Mouse (Mus musculus): Measurements from ENCODE around the gene Ctsg. TPM values are rescaled to one million over a fixed set of nuclear protein-coding genes. Genes with fewer than 3 reads are reported as not detected.
"Not testable (repeated sequence)": the region's sequence is repeated elsewhere in the genome, so short reads cannot be mapped to it uniquely, and the experiment has no call there.

The Ctsg gene
- polyA plus RNA-seq, 1 experiment from 2014 or later = 41.3 TPM

GRCm38 (mm10) chr14:56086711-56087110, 15.7 kb downstream of the Ctsg start:
- Histone ChIP-seq H3K9ac (replicated peaks) (no peak overlapping the region), H3K27ac (ENCODE audit: low read depth) (no peak overlapping the region), H3K4me1 (ENCODE audit: insufficient read depth) (no peaks in the 10 kb centered on the region), H3K27me3 (ENCODE audit: insufficient read depth, low read length) (no peaks in the 10 kb centered on the region), H3K36me3 (replicated peaks; ENCODE audit: insufficient read depth, low read length) (no peaks in the 10 kb centered on the region), H3K4me2 (ENCODE audit: low read depth, low read length) (no peak overlapping the region), H3K9me3 (ENCODE audit: low read length) (no peaks in the 10 kb centered on the region), H3K4me3 (ENCODE audit: low read depth, low read length) (no peak overlapping the region)
- WGBS (ENCODE audit: insufficient replicate concordance) = 48% methylated on average over 3 of the region's 3 CpGs
- no peak for DNase-seq
- TF ChIP-seq CTCF (IDR thresholded peaks at IDR 0.05; ENCODE audit: low read depth) (no peak), EP300 (IDR thresholded peaks at IDR 0.05; ENCODE audit: low read depth) (no peak)
- ATAC-seq = no peak

DNA sequence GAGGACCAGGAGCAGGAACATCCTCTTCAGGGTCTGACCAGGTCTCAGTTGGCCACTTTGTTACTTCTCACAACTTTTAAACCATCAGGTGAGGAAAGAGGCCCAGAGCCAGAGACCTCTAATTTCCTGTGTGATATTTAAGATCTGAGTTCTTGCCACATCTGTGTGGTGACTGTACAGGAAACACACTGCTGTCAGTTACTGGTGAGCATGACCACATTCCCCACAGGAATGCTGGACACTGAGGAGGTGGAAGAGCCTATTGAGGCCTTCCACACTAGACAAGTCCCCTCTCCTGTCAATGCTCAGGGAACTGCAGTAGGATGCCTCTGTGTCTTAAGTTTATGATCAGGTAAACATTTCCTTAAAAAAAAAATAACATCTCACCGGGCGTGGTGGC, 17.2 kb downstream of the Ctsg start, which contains the start of gene Mcpt8:
TSS of gene Mcpt8 (minus strand) at position 107 of the 400 bp plus-strand sequence.
- no peak for TF ChIP-seq CTCF (IDR thresholded peaks at IDR 0.05; ENCODE audit: low read depth)
- no peak for TF ChIP-seq EP300 (IDR thresholded peaks at IDR 0.05; ENCODE audit: low read depth)
- Histone ChIP-seq H3K4me1 (ENCODE audit: insufficient read depth) (no peaks in the 10 kb centered on the region), H3K9ac (replicated peaks) (no peak within 1 kb of the TSS), H3K27me3 (ENCODE audit: insufficient read depth, low read length) (no peaks in the 10 kb centered on the region), H3K36me3 (replicated peaks; ENCODE audit: insufficient read depth, low read length) (no peaks in the 10 kb centered on the region), H3K9me3 (ENCODE audit: low read length) (no peaks in the 10 kb centered on the region), H3K27ac (ENCODE audit: low read depth) (no peak within 1 kb of the TSS), H3K4me2 (ENCODE audit: low read depth, low read length) (no peak within 1 kb of the TSS), H3K4me3 (ENCODE audit: low read depth, low read length) (no peak within 1 kb of the TSS)
- ATAC-seq (no peak), DNase-seq (no peak)
- 87% methylated on average over 2 of the region's 2 CpGs for WGBS (ENCODE audit: insufficient replicate concordance)

DNA sequence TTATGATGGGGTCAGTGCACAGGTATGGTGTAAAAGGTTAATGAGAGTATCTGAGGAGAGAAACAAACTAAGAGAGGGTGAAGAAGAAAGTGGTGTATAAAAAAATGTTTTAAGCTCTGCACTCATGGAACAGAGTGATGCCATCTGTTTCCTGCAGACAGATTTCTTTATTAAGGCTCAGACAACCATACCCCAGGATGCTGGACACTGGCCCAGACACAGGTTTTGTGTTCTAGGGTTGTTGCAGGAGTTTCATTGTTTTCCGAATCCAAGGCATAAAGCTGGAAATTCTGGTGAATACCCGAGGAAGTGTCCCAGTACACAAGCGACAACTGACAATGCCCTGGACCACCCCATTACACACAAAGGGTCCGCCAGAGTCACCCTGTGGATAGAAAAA, 20.4 kb downstream of the Ctsg start:
- no peaks in the 10 kb centered on the region for H3K27me3 ChIP-seq (ENCODE audit: insufficient read depth, low read length)
- H3K36me3 ChIP-seq (replicated peaks; ENCODE audit: insufficient read depth, low read length) = no peaks in the 10 kb centered on the region
- no peak overlapping the region for H3K27ac ChIP-seq (ENCODE audit: low read depth)
- no peaks in the 10 kb centered on the region for H3K9me3 ChIP-seq (ENCODE audit: low read length)
- 72% methylated on average over 4 of the region's 4 CpGs for WGBS (ENCODE audit: insufficient replicate concordance)
- no peak for DNase-seq
- H3K9ac ChIP-seq (replicated peaks) = no peak overlapping the region
- ATAC-seq = no peak
- H3K4me3 ChIP-seq (ENCODE audit: low read depth, low read length) = no peak overlapping the region
- H3K4me1 ChIP-seq (ENCODE audit: insufficient read depth) = no peaks in the 10 kb centered on the region
- no peak for TF ChIP-seq CTCF (IDR thresholded peaks at IDR 0.05; ENCODE audit: low read depth)
- no peak for TF ChIP-seq EP300 (IDR thresholded peaks at IDR 0.05; ENCODE audit: low read depth)
- no peak overlapping the region for H3K4me2 ChIP-seq (ENCODE audit: low read depth, low read length)

GRCm38 (mm10) chr14:56062213-56062612, 40.2 kb downstream of the Ctsg start, which contains the start of gene Mcpt4:
Gene Mcpt4, minus strand, starts transcription at chr14:56062313.
- ATAC-seq; H3K4me1 ChIP-seq (ENCODE audit: insufficient read depth); H3K27me3 ChIP-seq (ENCODE audit: insufficient read depth, low read length); H3K36me3 ChIP-seq (replicated peaks; ENCODE audit: insufficient read depth, low read length); H3K9ac ChIP-seq (replicated peaks); DNase-seq; H3K4me2 ChIP-seq (ENCODE audit: low read depth, low read length); H3K9me3 ChIP-seq (ENCODE audit: low read length); H3K4me3 ChIP-seq (ENCODE audit: low read depth, low read length); H3K27ac ChIP-seq (ENCODE audit: low read depth): not testable (repeated sequence)
- 50% methylated on average over 3 of the region's 3 CpGs for WGBS (ENCODE audit: insufficient replicate concordance)

GRCm38 (mm10) chr14:56057722-56058121, 44.7 kb downstream of the Ctsg start:
- Histone ChIP-seq H3K4me2 (ENCODE audit: low read depth, low read length) (no peak overlapping the region), H3K27ac (ENCODE audit: low read depth) (no peak overlapping the region), H3K4me1 (ENCODE audit: insufficient read depth) (no peaks in the 10 kb centered on the region), H3K9me3 (ENCODE audit: low read length) (no peaks in the 10 kb centered on the region), H3K36me3 (replicated peaks; ENCODE audit: insufficient read depth, low read length) (no peaks in the 10 kb centered on the region), H3K9ac (replicated peaks) (no peak overlapping the region), H3K4me3 (ENCODE audit: low read depth, low read length) (no peak overlapping the region), H3K27me3 (ENCODE audit: insufficient read depth, low read length) (no peaks in the 10 kb centered on the region)
- TF ChIP-seq EP300 (IDR thresholded peaks at IDR 0.05; ENCODE audit: low read depth) (no peak), CTCF (IDR thresholded peaks at IDR 0.05; ENCODE audit: low read depth) (no peak)
- DNase-seq = no peak
- WGBS (ENCODE audit: insufficient replicate concordance) = 45% methylated on average over 4 of the region's 4 CpGs
- no peak for ATAC-seq

DNA sequence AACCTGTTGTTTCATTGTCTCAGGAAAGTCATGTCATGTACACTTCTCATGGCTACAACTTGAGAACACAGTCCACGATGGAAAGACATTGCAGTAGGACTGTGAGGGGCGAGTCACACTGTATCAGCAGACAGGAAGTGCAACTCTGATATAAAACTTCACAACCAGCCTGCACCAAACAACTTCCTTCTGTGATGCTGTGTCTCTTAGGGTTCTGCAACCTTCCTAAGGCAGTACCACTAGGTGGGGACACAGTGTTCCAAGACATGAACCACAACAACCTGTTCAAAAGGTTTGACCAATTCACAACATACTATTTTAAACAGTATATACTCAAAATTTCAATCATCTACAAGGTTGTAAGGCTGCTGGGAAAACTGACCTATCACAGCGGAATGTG, 47.0 kb downstream of the Ctsg start:
- DNase-seq (no peak), ATAC-seq (no peak)
- Histone ChIP-seq H3K27ac (ENCODE audit: low read depth) (no peak overlapping the region), H3K36me3 (replicated peaks; ENCODE audit: insufficient read depth, low read length) (no peaks in the 10 kb centered on the region), H3K9me3 (ENCODE audit: low read length) (no peaks in the 10 kb centered on the region), H3K27me3 (ENCODE audit: insufficient read depth, low read length) (no peaks in the 10 kb centered on the region), H3K4me1 (ENCODE audit: insufficient read depth) (no peaks in the 10 kb centered on the region), H3K4me2 (ENCODE audit: low read depth, low read length) (no peak overlapping the region), H3K9ac (replicated peaks) (no peak overlapping the region), H3K4me3 (ENCODE audit: low read depth, low read length) (no peak overlapping the region)
- TF ChIP-seq CTCF (IDR thresholded peaks at IDR 0.05; ENCODE audit: low read depth) (peak; percentile 8; the same call in 1 of the 2 replicates), EP300 (IDR thresholded peaks at IDR 0.05; ENCODE audit: low read depth) (no peak)
- 64% methylated on average over 3 of the region's 3 CpGs for WGBS (ENCODE audit: insufficient replicate concordance)

Small RNAs within 50 kb of the gene (microRNA-seq; reads per million reads assigned to microRNA genes)
- gene Mir6949 = not detected

Other genes starting within 250 kb of the Ctsg start
- gene Nynrin, start 248.6 kb downstream of the Ctsg start, polyA plus RNA-seq (2015; fragmentation: Nextera tagmentation; extraction: Ambion mirVana) = 0.63 and 0.70 TPM in 2 replicates
- gene Cbln3, start 218.2 kb downstream of the Ctsg start, polyA plus RNA-seq (2015; fragmentation: Nextera tagmentation; extraction: Ambion mirVana) = 0.29 and 0.40 TPM in 2 replicates
- 4.6 and 5.2 TPM in 2 replicates for gene Khnyn, start 217.6 kb downstream of the Ctsg start, polyA plus RNA-seq (2015; fragmentation: Nextera tagmentation; extraction: Ambion mirVana)
- gene Sdr39u1, start 202.3 kb downstream of the Ctsg start, polyA plus RNA-seq (2015; fragmentation: Nextera tagmentation; extraction: Ambion mirVana) = 26.2 and 26.9 TPM in 2 replicates
- gene Cma1, start 157.9 kb downstream of the Ctsg start, polyA plus RNA-seq (2015; fragmentation: Nextera tagmentation; extraction: Ambion mirVana) = 0.59 and 1.7 TPM in 2 replicates
- not detected in 2 replicates for gene Cma2, start 151.6 kb downstream of the Ctsg start, polyA plus RNA-seq (2015; fragmentation: Nextera tagmentation; extraction: Ambion mirVana)
- gene Mcpt1, start 84.6 kb downstream of the Ctsg start, polyA plus RNA-seq (2015; fragmentation: Nextera tagmentation; extraction: Ambion mirVana) = not detected in 2 replicates
- not detected in 2 replicates for gene Mcpt9, start 72.1 kb downstream of the Ctsg start, polyA plus RNA-seq (2015; fragmentation: Nextera tagmentation; extraction: Ambion mirVana)
- gene Mcpt2, start 60.5 kb downstream of the Ctsg start, polyA plus RNA-seq (2015; fragmentation: Nextera tagmentation; extraction: Ambion mirVana) = 0.23 and 0.27 TPM in 2 replicates
- 0.26 and 0.51 TPM in 2 replicates for gene Mcpt4, start 40.3 kb downstream of the Ctsg start, polyA plus RNA-seq (2015; fragmentation: Nextera tagmentation; extraction: Ambion mirVana)
- 13.3 and 19.0 TPM in 2 replicates for gene Mcpt8, start 17.3 kb downstream of the Ctsg start, polyA plus RNA-seq (2015; fragmentation: Nextera tagmentation; extraction: Ambion mirVana)
- not detected in 2 replicates for gene Gzme, start 18.1 kb upstream of the Ctsg start, polyA plus RNA-seq (2015; fragmentation: Nextera tagmentation; extraction: Ambion mirVana)
- not detected in 2 replicates for gene Gzmd, start 30.0 kb upstream of the Ctsg start, polyA plus RNA-seq (2015; fragmentation: Nextera tagmentation; extraction: Ambion mirVana)
- gene Gzmg, start 57.0 kb upstream of the Ctsg start, polyA plus RNA-seq (2015; fragmentation: Nextera tagmentation; extraction: Ambion mirVana) = not detected in 2 replicates
- gene Gzmn, start 72.0 kb upstream of the Ctsg start, polyA plus RNA-seq (2015; fragmentation: Nextera tagmentation; extraction: Ambion mirVana) = not detected in 2 replicates
- not detected in 2 replicates for gene Gzmf, start 108.8 kb upstream of the Ctsg start, polyA plus RNA-seq (2015; fragmentation: Nextera tagmentation; extraction: Ambion mirVana)
- gene Gzmc, start 132.1 kb upstream of the Ctsg start, polyA plus RNA-seq (2015; fragmentation: Nextera tagmentation; extraction: Ambion mirVana) = 0.17 and 0.25 TPM in 2 replicates
- 7.2 and 7.9 TPM in 2 replicates for gene Gzmb, start 159.7 kb upstream of the Ctsg start, polyA plus RNA-seq (2015; fragmentation: Nextera tagmentation; extraction: Ambion mirVana)